Mouse (Mus musculus): ENCODE data around the gene Nup214. TPM values are rescaled to one million over a fixed set of nuclear protein-coding genes. Genes with fewer than 3 reads are reported as not detected.

Gene Nup214
- total RNA-seq, 1 experiment, result 74.3 TPM

- Histone ChIP-seq H3K9me3 (ENCODE audit: control insufficient read depth, insufficient read depth, low read depth, low read length) (no peaks in the 10 kb centered on the region), H3K4me1 (ENCODE audit: control insufficient read depth in 2 of 2, insufficient read depth in 2 of 2, low read length in 2 of 2, poor library complexity in 1 of 2) (no peaks in the 10 kb centered on the region), H3K4me3 (ENCODE audit: insufficient read depth in 1 of 2, low read depth in 1 of 2, low read length in 2 of 2, poor library complexity in 1 of 2, severe bottlenecking in 1 of 2) (no peak overlapping the region), H3K27ac (ENCODE audit: insufficient read depth, low read depth, low read length, poor library complexity, severe bottlenecking) (no peak overlapping the region), H3K9ac (ENCODE audit: insufficient read depth, low read depth, low read length, poor library complexity, severe bottlenecking) (no peak overlapping the region), H3K36me3 (ENCODE audit: control insufficient read depth, insufficient read depth, low read length, poor library complexity, severe bottlenecking) (no peaks in the 10 kb centered on the region)
- in situ Hi-C loops (cut with MboI; ENCODE audit: low sequenced_read_pairs in 2 of 2, unreplicated experiment in 2 of 2), result no loop called here
- TF ChIP-seq HCFC1 (IDR thresholded peaks at IDR 0.05; ENCODE audit: borderline replicate concordance, insufficient read depth, low read length), result no peak
- no peak for TF ChIP-seq CHD2 (IDR thresholded peaks at IDR 0.05; ENCODE audit: low read depth, low read length)
- no peak for TF ChIP-seq ZNF384 (IDR thresholded peaks at IDR 0.05; ENCODE audit: low read depth, low read length)
- no peak for TF ChIP-seq MAFK (IDR thresholded peaks at IDR 0.05; ENCODE audit: insufficient read depth, low read depth, low read length)
- TF ChIP-seq ZC3H11A (IDR thresholded peaks at IDR 0.05; ENCODE audit: borderline replicate concordance, low read depth, low read length), result no peak
- DNase-seq (ENCODE audit: low read depth, low spot score), result no peak
Observed at GRCm38 (mm10) chr2:32061722-32062505, 87.7 kb downstream of the Nup214 start.

- no peak for DNase-seq (ENCODE audit: low read depth, low spot score)
- Histone ChIP-seq H3K9me3 (ENCODE audit: control insufficient read depth, insufficient read depth, low read depth, low read length) (no peaks in the 10 kb centered on the region), H3K9ac (ENCODE audit: insufficient read depth, low read depth, low read length, poor library complexity, severe bottlenecking) (no peak overlapping the region), H3K4me1 (ENCODE audit: control insufficient read depth in 2 of 2, insufficient read depth in 2 of 2, low read length in 2 of 2, poor library complexity in 1 of 2) (no peaks in the 10 kb centered on the region), H3K36me3 (ENCODE audit: control insufficient read depth, insufficient read depth, low read length, poor library complexity, severe bottlenecking) (no peaks in the 10 kb centered on the region), H3K27ac (ENCODE audit: insufficient read depth, low read depth, low read length, poor library complexity, severe bottlenecking) (no peak overlapping the region), H3K4me3 (ENCODE audit: insufficient read depth in 1 of 2, low read depth in 1 of 2, low read length in 2 of 2, poor library complexity in 1 of 2, severe bottlenecking in 1 of 2) (no peak overlapping the region)
- in situ Hi-C loops (cut with MboI; ENCODE audit: low sequenced_read_pairs in 2 of 2, unreplicated experiment in 2 of 2), result no loop called here
- no peak for TF ChIP-seq ZC3H11A (IDR thresholded peaks at IDR 0.05; ENCODE audit: borderline replicate concordance, low read depth, low read length)
Observed at GRCm38 (mm10) chr2:32062626-32063410, 88.6 kb downstream of the Nup214 start.

- Histone ChIP-seq H3K9ac (ENCODE audit: insufficient read depth, low read depth, low read length, poor library complexity, severe bottlenecking) (no peak overlapping the region), H3K4me3 (ENCODE audit: insufficient read depth in 1 of 2, low read depth in 1 of 2, low read length in 2 of 2, poor library complexity in 1 of 2, severe bottlenecking in 1 of 2) (no peak overlapping the region), H3K36me3 (ENCODE audit: control insufficient read depth, insufficient read depth, low read length, poor library complexity, severe bottlenecking) (no peaks in the 10 kb centered on the region), H3K27ac (ENCODE audit: insufficient read depth, low read depth, low read length, poor library complexity, severe bottlenecking) (no peak overlapping the region), H3K9me3 (ENCODE audit: control insufficient read depth, insufficient read depth, low read depth, low read length) (no peaks in the 10 kb centered on the region), H3K4me1 (ENCODE audit: control insufficient read depth in 2 of 2, insufficient read depth in 2 of 2, low read length in 2 of 2, poor library complexity in 1 of 2) (peaks cover 0 to 3% of the 10 kb centered on the region in 2 experiments; a peak in 1 of 4 replicates)
- in situ Hi-C loops (cut with MboI; ENCODE audit: low sequenced_read_pairs in 2 of 2, unreplicated experiment in 2 of 2), result no loop called here
- DNase-seq (ENCODE audit: low read depth, low spot score), result no peak
- TF ChIP-seq CHD2 (IDR thresholded peaks at IDR 0.05; ENCODE audit: low read depth, low read length), result no peak
- no peak for TF ChIP-seq ZNF384 (IDR thresholded peaks at IDR 0.05; ENCODE audit: low read depth, low read length)
- no peak for TF ChIP-seq HCFC1 (IDR thresholded peaks at IDR 0.05; ENCODE audit: borderline replicate concordance, insufficient read depth, low read length)
- TF ChIP-seq ZC3H11A (IDR thresholded peaks at IDR 0.05; ENCODE audit: borderline replicate concordance, low read depth, low read length), result no peak
- no peak for TF ChIP-seq MAFK (IDR thresholded peaks at IDR 0.05; ENCODE audit: insufficient read depth, low read depth, low read length)
Observed at GRCm38 (mm10) chr2:32063451-32064151, 89.4 kb downstream of the Nup214 start.

GRCm38 (mm10) chr2:32064913-32065312 lies 90.7 kb downstream of the Nup214 start:
- H3K9ac ChIP-seq (ENCODE audit: insufficient read depth, low read depth, low read length, poor library complexity, severe bottlenecking), result no peak overlapping the region

More at GRCm38 (mm10) chr2:32064913-32065312, 90.7 kb downstream of the Nup214 start:
- no peak for DNase-seq (ENCODE audit: low read depth, low spot score)
- no peak overlapping the region for H3K27ac ChIP-seq (ENCODE audit: insufficient read depth, low read depth, low read length, poor library complexity, severe bottlenecking)
- in situ Hi-C loops (cut with MboI; ENCODE audit: low sequenced_read_pairs in 2 of 2, unreplicated experiment in 2 of 2), result no loop called here
- no peak for TF ChIP-seq ZC3H11A (IDR thresholded peaks at IDR 0.05; ENCODE audit: borderline replicate concordance, low read depth, low read length)
- no peak for TF ChIP-seq HCFC1 (IDR thresholded peaks at IDR 0.05; ENCODE audit: borderline replicate concordance, insufficient read depth, low read length)
- TF ChIP-seq CHD2 (IDR thresholded peaks at IDR 0.05; ENCODE audit: low read depth, low read length), result no peak
- no peak for TF ChIP-seq ZNF384 (IDR thresholded peaks at IDR 0.05; ENCODE audit: low read depth, low read length)
- TF ChIP-seq MAFK (IDR thresholded peaks at IDR 0.05; ENCODE audit: insufficient read depth, low read depth, low read length), result no peak
- H3K4me3 ChIP-seq (ENCODE audit: insufficient read depth in 1 of 2, low read depth in 1 of 2, low read length in 2 of 2, poor library complexity in 1 of 2, severe bottlenecking in 1 of 2), result no peak overlapping the region
- no peaks in the 10 kb centered on the region for H3K9me3 ChIP-seq (ENCODE audit: control insufficient read depth, insufficient read depth, low read depth, low read length)
- H3K4me1 ChIP-seq (ENCODE audit: control insufficient read depth in 2 of 2, insufficient read depth in 2 of 2, low read length in 2 of 2, poor library complexity in 1 of 2), result peaks cover 0 to 8% of the 10 kb centered on the region in 2 experiments; a peak in 2 of 4 replicates
- H3K36me3 ChIP-seq (ENCODE audit: control insufficient read depth, insufficient read depth, low read length, poor library complexity, severe bottlenecking), result no peaks in the 10 kb centered on the region

All from ES-E14 (cell line).